Mouse (Mus musculus) forebrain, embryonic 14.5 days (tissue): Measurements from ENCODE around the gene Lrrc51. TPM values are rescaled to one million over a fixed set of nuclear protein-coding genes. Genes with fewer than 3 reads are reported as not detected.

Source experiments
- ATAC-seq: fragments of 200-750 bp; cut with Nextera tagmentation; 2 replicates; pipeline ENCODE4 v1.8.0; 2017; ENCODE audit warnings: mild to moderate bottlenecking, moderate library complexity
- DNase-seq: peaks from one replicate; pipeline ENCODE4 v3.0.0-alpha.2; 2015; ENCODE audit warnings: low spot score
- H3K27ac ChIP-seq: fragments of 300-500 bp; sonication (generic); 2 replicates; pipeline ENCODE4 v1.5.1; 2014; ENCODE audit warnings: low read depth, mild to moderate bottlenecking, control low read depth, low read length, moderate library complexity
- H3K27me3 ChIP-seq: fragments of 300-500 bp; sonication (generic); replicated peaks from 2 replicates; pipeline ENCODE4 v1.6.1; 2014; ENCODE audit warnings: low read length, control low read depth, mixed read lengths; ENCODE audit not compliant: control insufficient read depth, insufficient read depth
- H3K36me3 ChIP-seq: fragments of 300-500 bp; sonication (generic); 2 replicates; pipeline ENCODE4 v1.6.1; 2014; ENCODE audit warnings: low read length, control low read depth; ENCODE audit not compliant: control insufficient read depth, insufficient read depth
- H3K4me1 ChIP-seq: fragments of 300-500 bp; sonication (generic); 2 replicates; pipeline ENCODE4 v1.6.1; 2014; ENCODE audit warnings: antibody characterized with exemption, low read length, control low read depth; ENCODE audit not compliant: control insufficient read depth, insufficient read depth
- H3K4me2 ChIP-seq: fragments of 300-500 bp; sonication (generic); 2 replicates; pipeline ENCODE4 v1.6.1; 2014; ENCODE audit warnings: mild to moderate bottlenecking, control low read depth, low read length
- H3K4me3 ChIP-seq: fragments of 300-500 bp; sonication (generic); 2 replicates; pipeline ENCODE4 v1.5.1; 2014; ENCODE audit warnings: low read depth, low read length, control low read depth
- H3K9ac ChIP-seq: fragments of 300-500 bp; sonication (generic); 2 replicates; pipeline ENCODE4 v1.6.1; 2014; ENCODE audit warnings: mild to moderate bottlenecking, low read length, control low read depth, moderate library complexity
- H3K9me3 ChIP-seq: fragments of 300-500 bp; sonication (generic); replicated peaks from 2 replicates; pipeline ENCODE4 v1.6.1; 2016; ENCODE audit warnings: low read length, control low read depth, mixed read lengths; ENCODE audit not compliant: control insufficient read depth
- WGBS: fragments of 180-500 bp; shearing (Covaris S2); extraction: QIAGEN DNeasy Blood & Tissue Kit; methylation state at CpG from one replicate; pipeline ENCODE4 v1.1.7; 2014; 5-methylcytosine and 5-hydroxymethylcytosine counted together
- polyA plus RNA-seq: library from polyadenylated mRNA; unstranded; fragments of >200 nt; fragmentation: Nextera tagmentation; extraction: Ambion mirVana; gene quantifications from 2 replicates; pipeline ENCODE4 v1.2.1, GENCODE M21; 2014

Gene Lrrc51
- polyA plus RNA-seq, 1 experiment from 2014 or later: 12.9 TPM

DNA sequence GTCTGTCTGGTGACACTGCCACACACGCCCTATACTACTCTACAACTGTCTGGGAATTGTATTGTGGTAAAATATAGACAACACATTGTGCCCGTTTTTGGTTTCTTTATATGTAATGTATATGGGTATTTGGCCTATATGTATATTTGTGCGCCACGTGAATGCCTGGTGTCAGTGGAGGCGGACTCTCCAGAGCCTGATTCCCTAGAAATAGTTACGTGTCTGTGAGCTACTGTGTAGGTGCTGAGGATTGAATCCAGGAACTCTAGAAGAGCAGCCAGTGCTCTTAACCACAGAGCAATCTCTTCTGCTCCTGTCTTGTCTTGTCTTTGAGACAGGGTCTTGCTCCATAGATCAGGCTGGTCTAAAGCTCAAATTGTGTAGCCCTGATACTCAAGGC, 47.4 kb downstream of the Lrrc51 start:
- no peak overlapping the region for H3K4me2 ChIP-seq
- H3K9me3 ChIP-seq: no peaks in the 10 kb centered on the region
- H3K27ac ChIP-seq: no peak overlapping the region
- H3K4me3 ChIP-seq: no peak overlapping the region
- DNase-seq (no peak), ATAC-seq (no peak)
- no peak overlapping the region for H3K9ac ChIP-seq
- no peaks in the 10 kb centered on the region for H3K36me3 ChIP-seq
- 88% methylated on average over 6 of the region's 6 CpGs for WGBS
- no peaks in the 10 kb centered on the region for H3K4me1 ChIP-seq
- no peaks in the 10 kb centered on the region for H3K27me3 ChIP-seq

- DNase-seq (no peak), ATAC-seq (no peak)
- H3K4me3 ChIP-seq: no peak overlapping the region
- H3K36me3 ChIP-seq: no peaks in the 10 kb centered on the region
- 97% methylated on average over 4 of the region's 4 CpGs for WGBS
- no peak overlapping the region for H3K27ac ChIP-seq
- no peaks in the 10 kb centered on the region for H3K4me1 ChIP-seq
- H3K9ac ChIP-seq: no peak overlapping the region
- no peak overlapping the region for H3K4me2 ChIP-seq
- no peaks in the 10 kb centered on the region for H3K27me3 ChIP-seq
- no peaks in the 10 kb centered on the region for H3K9me3 ChIP-seq
Measured at GRCm38 (mm10) chr7:101884160-101884559, 49.5 kb downstream of the Lrrc51 start.

DNA sequence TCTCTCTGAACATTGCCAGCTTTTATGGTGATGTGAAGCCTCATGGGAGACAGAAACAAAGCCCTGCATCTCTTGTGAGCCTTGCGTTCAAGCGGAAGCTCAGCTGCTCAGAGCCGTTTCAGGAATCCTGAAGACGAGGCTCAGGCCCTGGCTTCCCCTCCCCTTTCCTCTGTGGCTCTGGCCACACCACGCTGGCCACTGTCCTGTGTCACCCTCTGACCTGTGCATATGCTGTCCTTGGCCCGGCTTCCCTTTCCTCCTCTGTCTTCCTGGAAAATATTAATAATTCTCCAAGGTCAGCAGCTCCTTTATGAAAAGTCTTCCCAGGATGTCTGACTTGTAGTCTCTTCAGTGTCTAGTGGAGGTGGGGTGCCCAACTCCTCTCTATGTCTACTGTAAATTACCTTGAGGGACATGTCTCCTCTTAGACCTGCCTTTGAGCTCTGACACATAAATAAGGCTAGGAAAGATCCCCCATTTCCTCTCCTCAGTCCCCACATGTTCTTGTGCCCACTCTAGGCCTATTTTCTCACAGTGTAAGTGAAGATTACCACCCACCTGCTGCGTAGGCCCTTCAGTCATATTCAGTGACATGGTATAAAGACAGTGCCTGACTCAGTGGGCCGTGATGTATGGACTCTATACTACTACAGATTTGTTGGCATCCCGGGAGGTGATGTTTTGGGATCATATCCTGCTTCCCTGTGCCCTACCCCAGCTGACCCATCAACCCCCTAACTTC, 51.1 kb downstream of the Lrrc51 start:
- H3K4me3 ChIP-seq: no peak overlapping the region
- H3K4me2 ChIP-seq: no peak overlapping the region
- DNase-seq: no peak
- no peaks in the 10 kb centered on the region for H3K36me3 ChIP-seq
- H3K9me3 ChIP-seq: no peaks in the 10 kb centered on the region
- no peaks in the 10 kb centered on the region for H3K4me1 ChIP-seq
- no peak overlapping the region for H3K9ac ChIP-seq
- no peaks in the 10 kb centered on the region for H3K27me3 ChIP-seq
- no peak overlapping the region for H3K27ac ChIP-seq
- no peak for ATAC-seq
- 66% methylated on average over 9 of the region's 9 CpGs for WGBS

DNA sequence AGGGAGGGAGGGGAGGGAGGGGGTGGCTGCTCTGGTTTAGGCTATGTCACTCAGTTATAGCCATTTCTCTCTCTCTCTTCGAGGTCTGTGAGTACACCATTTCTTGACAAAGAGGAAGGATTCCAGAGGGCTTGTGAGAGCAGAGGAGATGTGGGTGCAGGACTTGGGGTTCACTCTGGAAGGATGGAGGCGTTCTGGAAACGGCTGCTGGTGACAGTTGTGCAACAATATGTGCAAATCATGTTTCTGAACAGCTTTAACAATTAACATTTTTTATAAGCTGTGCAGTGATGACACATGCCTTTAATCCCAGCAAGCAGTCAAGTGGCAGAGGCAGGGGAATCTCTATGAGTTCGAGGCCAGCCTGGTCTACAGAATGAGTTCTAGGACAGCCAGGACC, 52.8 kb downstream of the Lrrc51 start:
- Histone ChIP-seq H3K27ac (no peak overlapping the region), H3K9ac (no peak overlapping the region), H3K36me3 (no peaks in the 10 kb centered on the region), H3K4me3 (no peak overlapping the region), H3K27me3 (no peaks in the 10 kb centered on the region), H3K4me1 (no peaks in the 10 kb centered on the region), H3K4me2 (no peak overlapping the region), H3K9me3 (no peaks in the 10 kb centered on the region)
- 80% methylated on average over 4 of the region's 4 CpGs for WGBS
- no peak for ATAC-seq
- no peak for DNase-seq

DNA sequence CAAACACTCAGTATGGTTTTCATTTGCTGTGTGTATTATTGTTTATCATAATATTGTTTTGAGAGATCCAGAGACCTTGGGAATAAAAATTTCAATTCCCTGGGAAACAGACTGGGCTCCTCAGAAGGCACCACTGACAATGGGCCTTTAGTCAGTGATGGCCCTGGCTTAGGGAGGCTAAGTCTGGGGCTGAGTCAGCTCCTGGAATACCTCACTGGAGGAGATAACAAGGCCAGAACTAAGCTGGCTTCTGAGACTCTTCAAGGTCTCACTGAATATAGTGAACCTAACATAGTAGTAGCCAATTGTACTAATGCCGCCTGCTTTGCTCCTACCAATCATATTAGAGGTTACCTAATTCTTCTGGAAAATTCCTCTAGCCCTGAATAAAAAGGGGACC, 57.7 kb downstream of the Lrrc51 start:
- Histone ChIP-seq H3K4me1 (no peaks in the 10 kb centered on the region), H3K27me3 (no peaks in the 10 kb centered on the region), H3K4me2 (no peak overlapping the region), H3K36me3 (no peaks in the 10 kb centered on the region), H3K9ac (no peak overlapping the region), H3K9me3 (no peaks in the 10 kb centered on the region), H3K4me3 (no peak overlapping the region), H3K27ac (no peak overlapping the region)
- 92% methylated on average over 1 of the region's 1 CpGs for WGBS
- DNase-seq: no peak
- ATAC-seq: no peak

DNA sequence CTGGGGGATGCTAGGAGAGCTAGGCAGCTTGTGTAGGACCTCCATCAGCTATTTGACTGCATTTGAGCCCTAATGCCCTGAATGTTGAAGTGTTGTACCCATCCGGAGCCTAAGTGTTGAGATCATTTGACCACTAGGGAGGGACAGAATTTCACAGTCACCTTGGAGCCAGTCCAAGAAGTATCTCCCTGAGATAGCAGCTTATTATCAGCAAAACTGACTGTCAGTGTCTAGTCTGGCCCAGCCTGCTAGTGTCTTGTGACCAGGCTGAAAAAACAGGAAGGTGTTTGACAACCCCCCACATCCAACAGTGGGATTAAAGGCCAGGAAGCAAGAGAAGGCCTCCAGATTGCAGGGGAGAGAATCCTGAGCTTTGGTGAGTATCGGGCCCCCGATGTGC, 62.4 kb downstream of the Lrrc51 start:
- no peak overlapping the region for H3K9ac ChIP-seq
- no peaks in the 10 kb centered on the region for H3K9me3 ChIP-seq
- no peak overlapping the region for H3K27ac ChIP-seq
- H3K27me3 ChIP-seq: no peaks in the 10 kb centered on the region
- no peaks in the 10 kb centered on the region for H3K36me3 ChIP-seq
- ATAC-seq (no peak), DNase-seq (no peak)
- WGBS: 92% methylated on average over 3 of the region's 3 CpGs
- H3K4me2 ChIP-seq: no peak overlapping the region
- no peaks in the 10 kb centered on the region for H3K4me1 ChIP-seq
- H3K4me3 ChIP-seq: no peak overlapping the region

DNA sequence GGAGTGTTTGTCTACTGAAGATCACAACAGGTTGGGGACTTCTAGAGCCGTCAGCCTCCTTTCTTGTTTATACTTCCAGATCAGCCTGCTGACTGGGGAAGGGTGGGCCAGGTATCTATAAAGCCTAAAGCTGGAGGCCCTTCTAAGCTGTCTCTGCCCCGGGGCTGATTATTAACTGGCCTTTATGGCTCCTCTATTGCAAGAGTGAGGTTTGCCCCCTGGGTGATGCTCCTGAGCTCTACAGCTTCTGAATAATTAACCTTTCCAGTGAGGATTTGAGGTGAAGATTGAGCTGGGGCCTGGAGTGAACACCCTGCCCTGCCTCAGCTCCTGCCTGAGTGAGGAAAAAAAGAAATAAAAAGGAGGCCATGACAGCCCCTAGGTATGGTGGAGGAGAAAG, 63.1 kb downstream of the Lrrc51 start, which contains the start of gene Folr1:
Gene Folr1, minus strand, starts transcription at position 160 of the 400 bp plus-strand sequence.
- Histone ChIP-seq H3K4me3 (no peak within 1 kb of the TSS), H3K9ac (no peak within 1 kb of the TSS), H3K36me3 (no peaks in the 10 kb centered on the region), H3K4me2 (no peak within 1 kb of the TSS), H3K4me1 (no peaks in the 10 kb centered on the region), H3K27me3 (no peaks in the 10 kb centered on the region), H3K27ac (no peak within 1 kb of the TSS), H3K9me3 (no peaks in the 10 kb centered on the region)
- no peak for ATAC-seq
- 82% methylated on average over 2 of the region's 2 CpGs for WGBS
- no peak for DNase-seq

GRCm38 (mm10) chr7:101869163-101869500, 64.6 kb downstream of the Lrrc51 start:
- ATAC-seq: peak; percentile 26; the same call in 1 of the 2 replicates
- Histone ChIP-seq H3K27me3 (no peaks in the 10 kb centered on the region), H3K4me2 (no peak overlapping the region), H3K9me3 (no peaks in the 10 kb centered on the region), H3K36me3 (no peaks in the 10 kb centered on the region), H3K4me1 (no peaks in the 10 kb centered on the region), H3K27ac (no peak overlapping the region), H3K4me3 (no peak overlapping the region), H3K9ac (no peak overlapping the region)
- peak; percentile 40 for DNase-seq
- WGBS: 43% methylated on average over 7 of the region's 7 CpGs

- no peaks in the 10 kb centered on the region for H3K9me3 ChIP-seq
- H3K27ac ChIP-seq: no peak overlapping the region
- 53% methylated on average over 13 of the region's 13 CpGs for WGBS
- H3K9ac ChIP-seq: no peak overlapping the region
- ATAC-seq: no peak
- no peaks in the 10 kb centered on the region for H3K27me3 ChIP-seq
- H3K4me1 ChIP-seq: no peaks in the 10 kb centered on the region
- peak; percentile 20 for DNase-seq
- no peak overlapping the region for H3K4me2 ChIP-seq
- no peaks in the 10 kb centered on the region for H3K36me3 ChIP-seq
- H3K4me3 ChIP-seq: no peak overlapping the region
Measured at GRCm38 (mm10) chr7:101868241-101869162, 65.2 kb downstream of the Lrrc51 start.
